31 mouse cellular contexts compared by ENCODE assay signal in the genomic region with DNA sequence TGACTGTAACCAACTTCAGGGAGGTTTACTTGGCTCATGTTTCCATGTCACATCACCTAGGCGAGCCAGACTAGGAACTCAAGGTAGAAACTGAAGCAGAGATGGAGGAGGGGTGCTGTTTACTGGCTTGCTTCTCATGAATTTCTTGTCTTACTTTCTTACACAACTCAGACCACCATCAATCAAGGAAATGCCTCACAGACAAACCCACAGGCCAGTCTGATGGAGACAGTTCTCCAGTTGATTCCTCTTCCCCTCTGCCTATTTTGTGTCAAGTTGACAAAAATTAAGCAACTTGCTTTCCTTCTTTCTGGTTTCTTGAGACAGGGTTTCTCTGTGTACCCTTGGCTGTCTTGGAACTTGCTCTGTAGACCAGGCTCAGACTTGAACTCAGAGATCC.
"Had no signal": no experiment of that assay in that cellular context is flagged by ENCODE, and none has a peak within 500 bp of the region (broad histone marks: within the 10 kb centered on the region; RNA-seq: fewer than 3 reads in every experiment).

No protein-coding gene starts in this region.

- H3K4me3 ChIP-seq: left cerebral cortex, adult 2 months; limb, embryonic 10.5 days; limb, embryonic 12.5 days; limb, embryonic 13.5 days; limb, embryonic 15.5 days; liver, embryonic 12.5 days; liver, embryonic 13.5 days; liver, embryonic 15.5 days; lung, embryonic 15.5 days; megakaryocyte, embryonic 14.5 days; midbrain, embryonic 10.5 days; midbrain, embryonic 12.5 days; midbrain, embryonic 13.5 days; midbrain, embryonic 15.5 days; myocyte had no signal

- H3K9me3 ChIP-seq: limb, embryonic 10.5 days; limb, embryonic 12.5 days; limb, embryonic 13.5 days; limb, embryonic 15.5 days; liver, embryonic 12.5 days; liver, embryonic 13.5 days; liver, embryonic 15.5 days; lung, embryonic 15.5 days; midbrain, embryonic 10.5 days; midbrain, embryonic 12.5 days; midbrain, embryonic 13.5 days; midbrain, embryonic 15.5 days had no signal

- H3K36me3 ChIP-seq: limb, embryonic 10.5 days; limb, embryonic 12.5 days; limb, embryonic 13.5 days; limb, embryonic 15.5 days; liver, embryonic 12.5 days; liver, embryonic 13.5 days; liver, embryonic 15.5 days; lung, embryonic 15.5 days; midbrain, embryonic 10.5 days; midbrain, embryonic 12.5 days; midbrain, embryonic 13.5 days; midbrain, embryonic 15.5 days had no signal

- DNase-seq: left cerebral cortex, postnatal 4 days; liver; liver, embryonic 13.5 days; liver, postnatal 0 days; lung, adult 18-20 months; lung, adult 2 months; lung, embryonic 14.5 days; lung, postnatal 10 days; lung, postnatal 14 days; lung, postnatal 36 days; lung, postnatal 4 days had no signal

- H3K9ac ChIP-seq: limb, embryonic 12.5 days; limb, embryonic 13.5 days; limb, embryonic 15.5 days; liver, embryonic 12.5 days; liver, embryonic 13.5 days; liver, embryonic 14.5 days; liver, embryonic 15.5 days; liver, postnatal 0 days; lung, embryonic 14.5 days; lung, embryonic 15.5 days; midbrain, embryonic 12.5 days; midbrain, embryonic 13.5 days; midbrain, embryonic 15.5 days had no signal

- H3K4me2 ChIP-seq: limb, embryonic 12.5 days; limb, embryonic 13.5 days; limb, embryonic 15.5 days; liver, embryonic 11.5 days; liver, embryonic 12.5 days; liver, embryonic 13.5 days; liver, embryonic 15.5 days; lung, embryonic 14.5 days; lung, embryonic 15.5 days; midbrain, embryonic 11.5 days; midbrain, embryonic 12.5 days; midbrain, embryonic 13.5 days; midbrain, embryonic 15.5 days had no signal

- ATAC-seq: liver, embryonic 12.5 days; liver, postnatal 0 days; lung, postnatal 0 days; midbrain, embryonic 13.5 days; midbrain, embryonic 15.5 days; midbrain, embryonic 16.5 days had no signal

- H3K27me3 ChIP-seq: limb, embryonic 12.5 days; limb, embryonic 13.5 days; limb, embryonic 15.5 days; liver, embryonic 12.5 days; liver, embryonic 13.5 days; liver, embryonic 15.5 days; lung, embryonic 15.5 days; megakaryocyte, embryonic 14.5 days; midbrain, embryonic 12.5 days; midbrain, embryonic 13.5 days; midbrain, embryonic 15.5 days had no signal

- H3K4me1 ChIP-seq: limb, embryonic 12.5 days; limb, embryonic 13.5 days; liver, embryonic 12.5 days; liver, embryonic 13.5 days; liver, embryonic 15.5 days; lung, embryonic 15.5 days; megakaryocyte, embryonic 14.5 days; midbrain, embryonic 12.5 days; midbrain, embryonic 13.5 days; midbrain, embryonic 15.5 days had no signal

- H3K27ac ChIP-seq: left cerebral cortex, adult 2 months; limb, embryonic 10.5 days; limb, embryonic 12.5 days; limb, embryonic 13.5 days; limb, embryonic 15.5 days; liver, embryonic 12.5 days; liver, embryonic 13.5 days; liver, embryonic 14.5 days; liver, embryonic 15.5 days; lung, embryonic 15.5 days; macrophage; midbrain, embryonic 10.5 days; midbrain, embryonic 12.5 days; midbrain, embryonic 13.5 days; midbrain, embryonic 15.5 days had no signal
